8 mouse cellular contexts compared by ENCODE assay signal in the genomic region with DNA sequence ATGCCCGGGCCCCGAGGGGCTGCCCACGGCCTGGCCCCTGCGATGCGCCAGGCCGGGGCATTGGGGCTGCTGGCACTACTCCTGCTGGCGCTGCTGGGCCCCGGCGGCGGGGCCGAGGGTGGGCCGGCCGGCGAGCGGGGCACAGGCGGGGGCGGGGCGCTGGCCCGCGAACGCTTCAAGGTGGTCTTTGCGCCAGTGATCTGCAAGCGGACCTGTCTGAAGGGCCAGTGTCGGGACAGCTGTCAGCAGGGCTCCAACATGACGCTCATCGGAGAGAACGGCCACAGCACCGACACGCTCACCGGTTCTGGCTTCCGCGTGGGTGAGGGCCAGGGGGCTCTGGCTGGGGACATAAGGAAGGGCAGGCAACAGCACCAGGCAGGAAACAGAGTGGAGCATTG. TPM values are rescaled to one million over a fixed set of nuclear protein-coding genes. Genes with fewer than 3 reads are reported as not detected.
DNase-seq lines count a peak whose midpoint lies in the region; ATAC-seq lines count a peak whose summit lies in the region.

No protein-coding gene starts in this region.

- 2% methylated on average over 32 of the region's 32 CpGs for WGBS in kidney, embryonic 14.5 days
- under 1% methylated on average over 32 of the region's 32 CpGs for WGBS in embryonic facial prominence, embryonic 10.5 days
- under 1% methylated on average over 32 of the region's 32 CpGs for WGBS in hindbrain, embryonic 15.5 days
- 2% methylated on average over 32 of the region's 32 CpGs for WGBS in midbrain, embryonic 13.5 days

- H3K9ac ChIP-seq in kidney, embryonic 14.5 days (ENCODE audit: low read depth, low read length): peak overlapping the region; percentile 79
- H3K9ac ChIP-seq in hindbrain, embryonic 15.5 days: peak overlapping the region; percentile 54
- H3K9ac ChIP-seq in midbrain, embryonic 13.5 days (replicated peaks): peak overlapping the region; percentile 90

- no peaks in the 10 kb centered on the region for H3K27me3 ChIP-seq in kidney, embryonic 14.5 days (ENCODE audit: control insufficient read depth, insufficient read depth, low read length)
- peaks cover 85% of the 10 kb centered on the region for H3K27me3 ChIP-seq in embryonic facial prominence, embryonic 10.5 days (replicated peaks; ENCODE audit: low read depth, poor library complexity, severe bottlenecking)
- H3K27me3 ChIP-seq in hindbrain, embryonic 15.5 days: peaks cover 30% of the 10 kb centered on the region
- peaks cover 83% of the 10 kb centered on the region for H3K27me3 ChIP-seq in midbrain, embryonic 13.5 days

- no peaks in the 10 kb centered on the region for H3K9me3 ChIP-seq in kidney, embryonic 14.5 days (ENCODE audit: control insufficient read depth, low read length)
- no peaks in the 10 kb centered on the region for H3K9me3 ChIP-seq in embryonic facial prominence, embryonic 10.5 days
- H3K9me3 ChIP-seq in hindbrain, embryonic 15.5 days: no peaks in the 10 kb centered on the region
- H3K9me3 ChIP-seq in midbrain, embryonic 13.5 days: no peaks in the 10 kb centered on the region

- H3K4me3 ChIP-seq in kidney, embryonic 14.5 days (ENCODE audit: low read length): peak overlapping the region; percentile 70
- H3K4me3 ChIP-seq in embryonic facial prominence, embryonic 10.5 days: peak overlapping the region; percentile 69
- peak overlapping the region; percentile 43 for H3K4me3 ChIP-seq in hindbrain, embryonic 15.5 days
- peak overlapping the region; percentile 57 for H3K4me3 ChIP-seq in midbrain, embryonic 13.5 days (replicated peaks)

- peak; percentile 47 for ATAC-seq in kidney, embryonic 14.5 days (ENCODE audit: low FRiP score, low TSS enrichment)
- peak; percentile 39 for ATAC-seq in hindbrain, embryonic 15.5 days (ENCODE audit: low FRiP score, low read depth)
- peak; percentile 68 for ATAC-seq in midbrain, embryonic 13.5 days
- no peak for ATAC-seq in megakaryocyte-erythroid progenitor cell, adult 5-6 weeks (replicated peaks; ENCODE audit: low FRiP score, low TSS enrichment, poor library complexity, severe bottlenecking)

- no peak for DNase-seq in kidney, postnatal 25 days
- peak; percentile 67 for DNase-seq in embryonic facial prominence, embryonic 10.5 days (ENCODE audit: low spot score)
- DNase-seq in ovary, postnatal 10 days (ENCODE audit: low spot score): no peak
- no peak for DNase-seq in cerebellum, postnatal 14 days

- H3K4me1 ChIP-seq in kidney, embryonic 14.5 days (ENCODE audit: control insufficient read depth, insufficient read depth, low read length): peaks cover 44% of the 10 kb centered on the region
- H3K4me1 ChIP-seq in embryonic facial prominence, embryonic 10.5 days: peaks cover 60% of the 10 kb centered on the region
- peaks cover 47% of the 10 kb centered on the region for H3K4me1 ChIP-seq in hindbrain, embryonic 15.5 days (replicated peaks)
- H3K4me1 ChIP-seq in midbrain, embryonic 13.5 days (replicated peaks): peaks cover 47% of the 10 kb centered on the region

- H3K27ac ChIP-seq in kidney, embryonic 14.5 days (ENCODE audit: low read depth, low read length): peak overlapping the region; percentile 79
- H3K27ac ChIP-seq in embryonic facial prominence, embryonic 10.5 days (replicated peaks): peak overlapping the region; percentile 85
- H3K27ac ChIP-seq in hindbrain, embryonic 15.5 days (replicated peaks): peak overlapping the region; percentile 89
- H3K27ac ChIP-seq in midbrain, embryonic 13.5 days: peak overlapping the region; percentile 69

- no peaks in the 10 kb centered on the region for H3K36me3 ChIP-seq in kidney, embryonic 14.5 days (ENCODE audit: control insufficient read depth, insufficient read depth, low read length)
- no peaks in the 10 kb centered on the region for H3K36me3 ChIP-seq in embryonic facial prominence, embryonic 10.5 days (replicated peaks)
- no peaks in the 10 kb centered on the region for H3K36me3 ChIP-seq in hindbrain, embryonic 15.5 days
- H3K36me3 ChIP-seq in midbrain, embryonic 13.5 days: no peaks in the 10 kb centered on the region

- H3K4me2 ChIP-seq in kidney, embryonic 14.5 days (replicated peaks; ENCODE audit: low read depth, low read length): peak overlapping the region; percentile 98
- H3K4me2 ChIP-seq in hindbrain, embryonic 15.5 days: peak overlapping the region; percentile 76
- peak overlapping the region; percentile 94 for H3K4me2 ChIP-seq in midbrain, embryonic 13.5 days (replicated peaks)

RNA-seq across cellular contexts. Expression of a gene that starts 1.5 kb away (rescaled TPM):
- 14.9 and 27.1 TPM in 2 replicates for polyA plus RNA-seq in kidney, embryonic 14.5 days (2014; fragmentation: Nextera tagmentation; extraction: Ambion mirVana)
- polyA plus RNA-seq in embryonic facial prominence, embryonic 10.5 days (2016; fragmentation: Nextera tagmentation; extraction: Ambion mirVana): 3.4 and 3.5 TPM in 2 replicates
- polyA plus RNA-seq in hindbrain, embryonic 15.5 days (2015; fragmentation: Nextera tagmentation; extraction: Ambion mirVana): 15.2 and 17.2 TPM in 2 replicates
- polyA plus RNA-seq in midbrain, embryonic 13.5 days (2015; fragmentation: Nextera tagmentation; extraction: Ambion mirVana): 7.1 and 9.5 TPM in 2 replicates
- total RNA-seq in megakaryocyte-erythroid progenitor cell, adult 5-6 weeks (2014; fragmentation: Nextera tagmentation): 3.5 and 4.4 TPM in 2 replicates
- 3.4 TPM in 2 replicates for total RNA-seq in megakaryocyte-erythroid progenitor cell, adult 5-6 weeks (2017)

RNA-seq across cellular contexts. Expression of a gene that starts 12.8 kb away (rescaled TPM):
- 92.8 and 114 TPM in 2 replicates for polyA plus RNA-seq in kidney, embryonic 14.5 days (2014; fragmentation: Nextera tagmentation; extraction: Ambion mirVana)
- 147 and 151 TPM in 2 replicates for polyA plus RNA-seq in embryonic facial prominence, embryonic 10.5 days (2016; fragmentation: Nextera tagmentation; extraction: Ambion mirVana)
- 139 and 149 TPM in 2 replicates for polyA plus RNA-seq in hindbrain, embryonic 15.5 days (2015; fragmentation: Nextera tagmentation; extraction: Ambion mirVana)
- 179 and 197 TPM in 2 replicates for polyA plus RNA-seq in midbrain, embryonic 13.5 days (2015; fragmentation: Nextera tagmentation; extraction: Ambion mirVana)
- total RNA-seq in megakaryocyte-erythroid progenitor cell, adult 5-6 weeks (2014; fragmentation: Nextera tagmentation): 34.3 and 35.1 TPM in 2 replicates
- 12.5 and 13.3 TPM in 2 replicates for total RNA-seq in megakaryocyte-erythroid progenitor cell, adult 5-6 weeks (2017)

RNA-seq across cellular contexts. Expression of a gene that starts 16.1 kb away (rescaled TPM):
- 8.8 and 11.5 TPM in 2 replicates for polyA plus RNA-seq in kidney, embryonic 14.5 days (2014; fragmentation: Nextera tagmentation; extraction: Ambion mirVana)
- 7.9 and 8.0 TPM in 2 replicates for polyA plus RNA-seq in embryonic facial prominence, embryonic 10.5 days (2016; fragmentation: Nextera tagmentation; extraction: Ambion mirVana)
- 15.5 and 19.7 TPM in 2 replicates for polyA plus RNA-seq in hindbrain, embryonic 15.5 days (2015; fragmentation: Nextera tagmentation; extraction: Ambion mirVana)
- 8.9 and 10.5 TPM in 2 replicates for polyA plus RNA-seq in midbrain, embryonic 13.5 days (2015; fragmentation: Nextera tagmentation; extraction: Ambion mirVana)
- 43.9 and 46.1 TPM in 2 replicates for total RNA-seq in megakaryocyte-erythroid progenitor cell, adult 5-6 weeks (2014; fragmentation: Nextera tagmentation)
- 42.4 and 43.6 TPM in 2 replicates for total RNA-seq in megakaryocyte-erythroid progenitor cell, adult 5-6 weeks (2017)

RNA-seq across cellular contexts. Expression of a gene that starts 29.0 kb away (rescaled TPM):
- 54.7 and 73.5 TPM in 2 replicates for polyA plus RNA-seq in kidney, embryonic 14.5 days (2014; fragmentation: Nextera tagmentation; extraction: Ambion mirVana)
- 72.0 and 74.9 TPM in 2 replicates for polyA plus RNA-seq in embryonic facial prominence, embryonic 10.5 days (2016; fragmentation: Nextera tagmentation; extraction: Ambion mirVana)
- 79.7 and 92.6 TPM in 2 replicates for polyA plus RNA-seq in hindbrain, embryonic 15.5 days (2015; fragmentation: Nextera tagmentation; extraction: Ambion mirVana)
- polyA plus RNA-seq in midbrain, embryonic 13.5 days (2015; fragmentation: Nextera tagmentation; extraction: Ambion mirVana): 64.9 and 70.0 TPM in 2 replicates
- total RNA-seq in megakaryocyte-erythroid progenitor cell, adult 5-6 weeks (2014; fragmentation: Nextera tagmentation): 28.7 and 43.4 TPM in 2 replicates
- 20.2 and 23.1 TPM in 2 replicates for total RNA-seq in megakaryocyte-erythroid progenitor cell, adult 5-6 weeks (2017)

RNA-seq across cellular contexts. Expression of a gene that starts 38.1 kb away (rescaled TPM):
- polyA plus RNA-seq in kidney, embryonic 14.5 days (2014; fragmentation: Nextera tagmentation; extraction: Ambion mirVana): 0.39 and 0.42 TPM in 2 replicates
- polyA plus RNA-seq in embryonic facial prominence, embryonic 10.5 days (2016; fragmentation: Nextera tagmentation; extraction: Ambion mirVana): 0.19 and 0.23 TPM in 2 replicates
- polyA plus RNA-seq in hindbrain, embryonic 15.5 days (2015; fragmentation: Nextera tagmentation; extraction: Ambion mirVana): 0.14 and 0.30 TPM in 2 replicates
- polyA plus RNA-seq in midbrain, embryonic 13.5 days (2015; fragmentation: Nextera tagmentation; extraction: Ambion mirVana): 0.15 TPM in 1 of 2 replicates, not detected in the other
- total RNA-seq in megakaryocyte-erythroid progenitor cell, adult 5-6 weeks (2014; fragmentation: Nextera tagmentation): not detected in 2 replicates
- 0.19 TPM in 1 of 2 replicates, not detected in the other for total RNA-seq in megakaryocyte-erythroid progenitor cell, adult 5-6 weeks (2017)
